Mouse (Mus musculus): ENCODE measurements at regions not wholly inside any gene's neighbourhood (a gene's known extent, or its start where the extent isn't known, plus 50 kb on each side); places are given as distances from the start of the nearest gene placed in this dataset.
A peak's percentile ranks its signal among the peaks of the same experiment; 100 is the strongest.

GRCm38 (mm10) chr1:194878440-194878839, 60.2 kb upstream of the Cd34 start:
- Histone ChIP-seq H3K4me1 (peaks cover 16% of the 10 kb centered on the region), H3K9ac (no peak overlapping the region), H3K9me3 (no peaks in the 10 kb centered on the region), H3K4me2 (no peak overlapping the region), H3K27ac (replicated peaks) (no peak overlapping the region), H3K27me3 (replicated peaks) (no peaks in the 10 kb centered on the region), H3K4me3 (no peak overlapping the region), H3K36me3 (no peaks in the 10 kb centered on the region)
- 61% methylated on average over 2 of the region's 2 CpGs for WGBS
- no peak for ATAC-seq (ENCODE audit: extremely low read depth, insufficient number of reproducible peaks, low FRiP score, low TSS enrichment)

- Histone ChIP-seq H3K27ac (replicated peaks) (peak overlapping the region; percentile 32; the same call in 1 of the 2 replicates), H3K4me1 (peaks cover 16% of the 10 kb centered on the region), H3K36me3 (no peaks in the 10 kb centered on the region), H3K27me3 (replicated peaks) (no peaks in the 10 kb centered on the region), H3K9ac (peak overlapping the region; percentile 71), H3K4me2 (peak overlapping the region; percentile 66), H3K9me3 (no peaks in the 10 kb centered on the region), H3K4me3 (peak overlapping the region; percentile 28)
- 22% methylated on average over 22 of the region's 22 CpGs for WGBS
- ATAC-seq (ENCODE audit: extremely low read depth, insufficient number of reproducible peaks, low FRiP score, low TSS enrichment), result no peak; the same call in 1 of the 2 replicates
Measured at GRCm38 (mm10) chr1:194879324-194880233, 59.0 kb upstream of the Cd34 start.

GRCm38 (mm10) chr1:194881556-194882223, 56.9 kb upstream of the Cd34 start:
- Histone ChIP-seq H3K9me3 (no peaks in the 10 kb centered on the region), H3K4me1 (peaks cover 33% of the 10 kb centered on the region), H3K27ac (replicated peaks) (no peak overlapping the region), H3K4me2 (no peak overlapping the region), H3K36me3 (no peaks in the 10 kb centered on the region), H3K27me3 (replicated peaks) (no peaks in the 10 kb centered on the region), H3K9ac (no peak overlapping the region), H3K4me3 (no peak overlapping the region)
- ATAC-seq (ENCODE audit: extremely low read depth, insufficient number of reproducible peaks, low FRiP score, low TSS enrichment), result no peak

- H3K9me3 ChIP-seq, result no peaks in the 10 kb centered on the region
- ATAC-seq (ENCODE audit: extremely low read depth, insufficient number of reproducible peaks, low FRiP score, low TSS enrichment), result no peak
Measured at GRCm38 (mm10) chr1:194885071-194885686, 53.4 kb upstream of the Cd34 start.

GRCm38 (mm10) chr1:194885687-194886077, 52.9 kb upstream of the Cd34 start:
- WGBS, result 69% methylated on average over 5 of the region's 5 CpGs
- Histone ChIP-seq H3K9me3 (no peaks in the 10 kb centered on the region), H3K4me1 (peaks cover 17% of the 10 kb centered on the region), H3K36me3 (no peaks in the 10 kb centered on the region), H3K4me3 (no peak overlapping the region), H3K4me2 (no peak overlapping the region), H3K9ac (no peak overlapping the region), H3K27me3 (replicated peaks) (no peaks in the 10 kb centered on the region), H3K27ac (replicated peaks) (peak overlapping the region; percentile 31; the same call in 1 of the 2 replicates)
- ATAC-seq (ENCODE audit: extremely low read depth, insufficient number of reproducible peaks, low FRiP score, low TSS enrichment), result no peak

More at GRCm38 (mm10) chr1:194885071-194885686, 53.4 kb upstream of the Cd34 start:
- no peak overlapping the region for H3K4me3 ChIP-seq
- H3K36me3 ChIP-seq, result no peaks in the 10 kb centered on the region
- no peaks in the 10 kb centered on the region for H3K27me3 ChIP-seq (replicated peaks)
- peaks cover 17% of the 10 kb centered on the region for H3K4me1 ChIP-seq
- H3K9ac ChIP-seq, result no peak overlapping the region
- 56% methylated on average over 5 of the region's 5 CpGs for WGBS
- peak overlapping the region; percentile 31; the same call in 1 of the 2 replicates for H3K27ac ChIP-seq (replicated peaks)
- H3K4me2 ChIP-seq, result no peak overlapping the region
